Mouse (Mus musculus) heart, adult 2 months (tissue): ENCODE data around the gene Gpbar1.

Experiments
- CTCF ChIP-seq: fragments of 200-600 bp; IDR thresholded peaks from 2 replicates; pipeline ENCODE4 v1.8.1; 2022; ENCODE audit warnings: antibody characterized with exemption, mild to moderate bottlenecking, moderate library complexity
- POLR2A ChIP-seq: fragments of 200-500 bp; IDR thresholded peaks from 2 replicates; pipeline ENCODE4 v1.6.1; 2011; ENCODE audit warnings: mild to moderate bottlenecking, low read depth, low read length, control low read depth; ENCODE audit not compliant: insufficient read depth

- TF ChIP-seq CTCF, result no peak
- no peak for TF ChIP-seq POLR2A
These were observed 19.9 kb downstream of the Gpbar1 start for GRCm38 (mm10) chr1:74298157-74298750.
